Mouse (Mus musculus) small intestine, adult 2 months (tissue): ENCODE data around the gene Gga2. TPM values are rescaled to one million over a fixed set of nuclear protein-coding genes. Genes with fewer than 3 reads are reported as not detected.

Source experiments
- H3K27ac ChIP-seq: fragments of 200-500 bp; 2 replicates; pipeline ENCODE4 v1.5.1; 2012; ENCODE audit warnings: low read depth, low read length, control low read depth, inconsistent platforms; ENCODE audit not compliant: insufficient read depth
- H3K27me3 ChIP-seq: fragments of 200-500 bp; 2 replicates; pipeline ENCODE4 v1.6.1; 2012; ENCODE audit warnings: mild to moderate bottlenecking, moderate library complexity, low read length, inconsistent platforms; ENCODE audit not compliant: control insufficient read depth, insufficient read depth
- H3K36me3 ChIP-seq: fragments of 200-500 bp; 2 replicates; pipeline ENCODE4 v1.6.1; 2012; ENCODE audit warnings: mild to moderate bottlenecking, low read length, control low read depth, inconsistent platforms; ENCODE audit not compliant: control insufficient read depth, insufficient read depth
- H3K4me1 ChIP-seq: fragments of 200-500 bp; 2 replicates; pipeline ENCODE4 v1.6.1; 2012; ENCODE audit warnings: low read length, inconsistent platforms, mixed read lengths; ENCODE audit not compliant: control insufficient read depth, insufficient read depth, insufficient read length
- H3K4me3 ChIP-seq: fragments of 200-500 bp; 2 replicates; pipeline ENCODE4 v1.5.1; 2012; ENCODE audit warnings: low read depth, mild to moderate bottlenecking, control low read depth, inconsistent platforms, low read length, moderate library complexity
- CTCF ChIP-seq: fragments of 200-500 bp; IDR thresholded peaks from 2 replicates; pipeline ENCODE4 v1.5.1; 2012; ENCODE audit warnings: low read depth, mild to moderate bottlenecking, control low read depth, inconsistent platforms, low read length, moderate library complexity, mixed read lengths; ENCODE audit not compliant: insufficient replicate concordance, insufficient read length; ENCODE audit errors: extremely low read depth
- POLR2A ChIP-seq: fragments of 200-500 bp; IDR thresholded peaks from 2 replicates; pipeline ENCODE4 v1.6.1; 2012; ENCODE audit warnings: low read depth, mild to moderate bottlenecking, control low read depth, inconsistent platforms, low read length, moderate library complexity
- WGBS: fragments of 180-500 bp; shearing (Covaris S2); methylation state at CpG from one replicate; pipeline ENCODE4 v1.1.7; 2018; 5-methylcytosine and 5-hydroxymethylcytosine counted together
- polyA plus RNA-seq: library from polyadenylated mRNA; depleted of rRNA; stranded (reverse); fragments of >200 nt; gene quantifications from 2 replicates; pipeline ENCODE4 v1.2.3, GENCODE M21; 2012

Gga2 gene
- polyA plus RNA-seq, 1 experiment = 16.0 TPM

DNA sequence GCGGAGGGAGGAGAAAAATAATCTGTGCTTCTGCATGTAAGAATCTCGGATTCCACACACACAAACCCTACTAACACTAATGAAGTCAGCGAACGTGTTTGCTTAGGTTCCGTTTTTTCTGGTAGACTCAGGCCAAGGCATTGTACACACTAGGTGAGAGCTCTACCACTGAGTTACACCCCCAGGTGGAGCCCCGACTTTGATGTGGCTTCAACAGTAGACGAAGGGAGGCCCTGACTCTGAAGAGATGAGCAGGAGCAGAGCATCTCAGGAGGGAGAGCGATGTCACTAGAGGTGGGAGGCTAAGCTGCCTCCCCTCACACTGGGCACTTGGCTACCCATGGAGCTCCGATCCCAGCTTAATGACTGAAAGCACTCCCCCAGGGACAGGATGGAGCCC lies 52.2 kb downstream of the Gga2 start:
- Histone ChIP-seq H3K4me1 (no peaks in the 10 kb centered on the region), H3K36me3 (peaks cover 25% of the 10 kb centered on the region), H3K4me3 (no peak overlapping the region), H3K27ac (no peak overlapping the region), H3K27me3 (no peaks in the 10 kb centered on the region)
- TF ChIP-seq POLR2A = no peak
- TF ChIP-seq CTCF = no peak
- 93% methylated on average over 9 of the region's 9 CpGs for WGBS

- peaks cover 23% of the 10 kb centered on the region for H3K36me3 ChIP-seq
- 50% methylated on average over 8 of the region's 8 CpGs for WGBS
- H3K4me1 ChIP-seq = no peaks in the 10 kb centered on the region
- no peak overlapping the region for H3K27ac ChIP-seq
- H3K27me3 ChIP-seq = no peaks in the 10 kb centered on the region
- TF ChIP-seq CTCF = no peak
- TF ChIP-seq POLR2A = no peak
- H3K4me3 ChIP-seq = no peak overlapping the region
Observed at GRCm38 (mm10) chr7:121968242-121968641, 52.8 kb downstream of the Gga2 start.

GRCm38 (mm10) chr7:121966169-121966568 lies 54.9 kb downstream of the Gga2 start:
- H3K4me3 ChIP-seq = no peak overlapping the region

DNA sequence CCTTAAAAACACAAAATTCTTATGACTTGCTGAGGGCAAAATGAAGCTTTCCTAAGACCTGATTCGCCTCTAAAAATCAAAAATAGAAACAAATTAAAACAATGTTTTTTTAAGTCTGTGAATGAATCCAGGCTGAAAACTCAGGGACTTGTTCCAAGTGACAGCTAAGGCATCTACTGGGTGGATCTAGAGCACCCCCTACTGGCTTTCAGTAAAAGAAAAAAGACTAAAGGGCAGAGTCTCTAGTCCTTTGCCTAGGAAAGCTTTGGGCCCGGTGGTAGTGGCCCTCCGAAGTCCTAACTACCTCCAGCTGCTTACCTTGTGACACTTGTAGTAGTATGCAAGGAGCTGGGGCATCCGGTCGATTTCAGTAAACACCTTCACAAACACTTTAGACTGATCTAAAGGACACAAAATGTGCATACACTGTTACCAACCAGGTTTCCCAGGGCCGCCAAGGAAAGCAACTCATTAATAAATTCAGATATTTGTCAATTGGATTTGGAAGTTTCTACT lies 57.1 kb downstream of the Gga2 start:
- H3K27me3 ChIP-seq = no peaks in the 10 kb centered on the region
- no peaks in the 10 kb centered on the region for H3K4me1 ChIP-seq
- TF ChIP-seq CTCF = peak; percentile 21; the same call in 1 of the 2 replicates
- no peak for TF ChIP-seq POLR2A
- 76% methylated on average over 6 of the region's 6 CpGs for WGBS
- H3K4me3 ChIP-seq = no peak overlapping the region
- peaks cover 25% of the 10 kb centered on the region for H3K36me3 ChIP-seq
- H3K27ac ChIP-seq = no peak overlapping the region

More at GRCm38 (mm10) chr7:121966169-121966568, 54.9 kb downstream of the Gga2 start:
- H3K4me1 ChIP-seq = no peaks in the 10 kb centered on the region
- TF ChIP-seq POLR2A (no peak), CTCF (no peak)
- H3K27me3 ChIP-seq = no peaks in the 10 kb centered on the region
- 81% methylated on average over 7 of the region's 7 CpGs for WGBS
- peaks cover 33% of the 10 kb centered on the region for H3K36me3 ChIP-seq
- H3K27ac ChIP-seq = no peak overlapping the region

DNA sequence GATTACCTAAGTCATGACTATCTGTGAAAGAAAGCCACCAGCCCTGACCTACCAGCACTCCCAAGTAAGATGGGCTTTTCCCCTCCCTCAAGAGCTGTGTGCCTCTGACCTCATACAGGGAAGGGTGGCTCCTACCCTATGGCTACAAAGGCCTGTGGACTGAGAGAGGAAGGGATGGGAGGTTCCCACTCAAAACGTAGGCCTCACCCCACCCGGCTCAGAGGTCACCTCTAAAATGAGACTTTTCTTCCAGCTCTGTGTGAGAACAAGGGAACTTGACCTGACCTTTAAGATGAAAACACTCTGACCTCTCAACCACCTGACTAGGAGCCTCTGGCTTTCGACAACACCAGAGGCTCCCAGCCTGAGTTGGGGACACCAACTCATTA lies 58.5 kb downstream of the Gga2 start:
- H3K4me3 ChIP-seq = no peak overlapping the region
- H3K27me3 ChIP-seq = no peaks in the 10 kb centered on the region
- H3K36me3 ChIP-seq = peaks cover 21% of the 10 kb centered on the region
- WGBS = 66% methylated on average over 3 of the region's 3 CpGs
- H3K27ac ChIP-seq = no peak overlapping the region
- H3K4me1 ChIP-seq = no peaks in the 10 kb centered on the region
- TF ChIP-seq CTCF = no peak
- TF ChIP-seq POLR2A = no peak

DNA sequence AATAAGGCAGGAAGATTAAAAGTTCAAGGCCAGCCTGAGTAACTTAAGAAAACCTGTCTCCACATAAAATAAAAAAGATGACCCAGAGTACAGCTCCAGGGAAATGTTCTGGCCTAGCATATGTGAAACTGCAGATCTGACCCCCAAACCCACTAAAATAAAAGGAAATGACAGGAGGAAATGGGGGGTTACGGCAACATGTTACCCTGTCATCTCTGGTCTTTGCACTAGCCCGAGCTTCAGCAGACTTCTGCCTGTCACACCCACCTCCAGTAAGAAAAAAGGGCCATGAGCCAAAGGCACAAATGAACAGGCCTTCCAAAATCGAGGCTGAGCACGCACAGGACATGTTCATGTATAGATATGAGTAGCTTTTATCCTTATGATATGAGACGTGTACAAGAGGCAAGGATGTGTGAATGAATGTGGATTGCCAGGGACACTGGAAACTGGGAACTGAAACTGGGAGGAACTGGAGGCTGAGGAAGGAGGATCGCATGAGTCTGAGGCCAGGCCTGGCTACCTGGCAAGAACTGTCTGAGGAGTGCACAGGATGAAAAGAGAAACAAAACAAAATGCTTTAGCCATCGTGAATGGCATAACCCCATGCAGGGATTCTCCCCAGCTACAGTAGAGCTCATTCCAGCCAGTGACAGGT lies 59.0 kb downstream of the Gga2 start:
- H3K27ac ChIP-seq = no peak overlapping the region
- 86% methylated on average over 7 of the region's 7 CpGs for WGBS
- no peaks in the 10 kb centered on the region for H3K27me3 ChIP-seq
- H3K4me3 ChIP-seq = no peak overlapping the region
- H3K36me3 ChIP-seq = peaks cover 22% of the 10 kb centered on the region
- no peaks in the 10 kb centered on the region for H3K4me1 ChIP-seq
- TF ChIP-seq CTCF (no peak), POLR2A (no peak)

DNA sequence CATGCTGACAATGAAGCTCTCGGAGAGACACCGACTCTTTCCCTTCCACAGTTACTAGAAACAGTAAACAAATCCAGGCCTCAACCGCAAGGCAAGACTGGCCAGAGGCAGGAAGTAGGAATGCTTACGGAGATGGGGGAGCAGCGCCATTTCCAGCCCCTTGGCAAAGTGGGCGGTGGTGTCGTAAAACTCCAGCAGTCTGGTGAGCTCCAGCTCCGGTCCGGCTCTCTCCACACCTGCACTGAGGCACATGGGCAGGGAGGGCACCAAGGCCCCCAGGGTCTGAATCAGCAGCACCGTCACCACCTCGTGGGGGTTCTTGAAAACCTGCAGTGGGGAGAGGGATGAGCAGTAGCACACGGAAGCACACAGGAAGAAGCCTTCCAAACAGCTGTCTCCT lies 65.2 kb downstream of the Gga2 start:
- no peaks in the 10 kb centered on the region; the same call in 1 of the 2 replicates for H3K4me1 ChIP-seq
- TF ChIP-seq CTCF = no peak
- no peak for TF ChIP-seq POLR2A
- WGBS = 66% methylated on average over 12 of the region's 12 CpGs
- peaks cover 24% of the 10 kb centered on the region for H3K36me3 ChIP-seq
- H3K27ac ChIP-seq = 0 out of 2 replicates have a peak overlapping the region, but pooled peaks have one; percentile 10
- H3K27me3 ChIP-seq = no peaks in the 10 kb centered on the region
- H3K4me3 ChIP-seq = no peak overlapping the region
